Mouse (Mus musculus) CH12.LX (cell line): ENCODE measurements around the gene Rnf123. TPM values are rescaled to one million over a fixed set of nuclear protein-coding genes. Genes with fewer than 3 reads are reported as not detected.
"Not testable (repeated sequence)": the region's sequence is repeated elsewhere in the genome, so short reads cannot be mapped to it uniquely, and the experiment has no call there.

Source experiments
- DNase-seq: peaks from one replicate; pipeline ENCODE4 v3.0.0-alpha.2; 2013; ENCODE audit errors: extremely low read depth
- H3K27ac ChIP-seq: 2 replicates; pipeline ENCODE4 v1.5.1; 2012; ENCODE audit warnings: low read depth, mild to moderate bottlenecking, control low read depth, moderate library complexity; ENCODE audit not compliant: insufficient read depth
- H3K27me3 ChIP-seq: replicated peaks from 2 replicates; pipeline ENCODE3; 2012; ENCODE audit warnings: inconsistent platforms
- H3K36me3 ChIP-seq, 2 experiments: replicated peaks in 1 of 2; 2 replicates each; pipeline versions ENCODE3 to v1.6.1; 2012; ENCODE audit warnings: inconsistent platforms in 1 of 2, low read length in 1 of 2, mild to moderate bottlenecking in 1 of 2, mixed read lengths in 1 of 2, moderate library complexity in 1 of 2; ENCODE audit not compliant: control insufficient read depth in 1 of 2, insufficient read depth in 1 of 2
- H3K4me1 ChIP-seq, 2 experiments: 2 replicates each; pipeline ENCODE4 v1.6.1; 2012; ENCODE audit warnings: inconsistent platforms in 1 of 2, moderate library complexity in 1 of 2; ENCODE audit not compliant: insufficient read depth in 2 of 2, control insufficient read depth in 1 of 2
- H3K4me2 ChIP-seq: 2 replicates; pipeline ENCODE4 v1.6.1; 2012; ENCODE audit warnings: low read depth, mild to moderate bottlenecking, control low read depth; ENCODE audit not compliant: poor library complexity, insufficient read depth, severe bottlenecking
- H3K4me3 ChIP-seq, 3 experiments: fragments of 150-350 bp in 1 of 3; sonication (generic) in 1 of 3; replicated peaks in 1 of 3; 2 replicates each; pipeline versions ENCODE3 to v1.5.1; 2011 to 2012; ENCODE audit warnings: low read depth in 2 of 3, low read length in 2 of 3, mild to moderate bottlenecking in 2 of 3, moderate library complexity in 2 of 3, control low read depth in 1 of 3, improper control_type of control experiment in 1 of 3, inconsistent platforms in 1 of 3, mixed read lengths in 1 of 3; ENCODE audit not compliant: poor library complexity in 1 of 3
- H3K79me2 ChIP-seq: replicated peaks from 2 replicates; pipeline ENCODE4 v1.6.1; 2012; ENCODE audit warnings: mild to moderate bottlenecking, moderate library complexity; ENCODE audit not compliant: control insufficient read depth, poor library complexity, insufficient read depth, severe bottlenecking; ENCODE audit errors: extremely low read depth
- H3K9ac ChIP-seq: 2 replicates; pipeline ENCODE4 v1.6.1; 2012; ENCODE audit warnings: low read depth, mild to moderate bottlenecking, control low read depth, moderate library complexity; ENCODE audit not compliant: insufficient read depth
- H3K9me3 ChIP-seq: replicated peaks from 2 replicates; pipeline ENCODE3; 2012; ENCODE audit warnings: low read length, inconsistent platforms, mixed read lengths
- CHD1 ChIP-seq: IDR thresholded peaks from 2 replicates; pipeline ENCODE4 v1.6.1; 2012; ENCODE audit warnings: low read depth, low read length, improper control_type of control experiment, inconsistent platforms
- CHD2 ChIP-seq: IDR thresholded peaks from 2 replicates; pipeline ENCODE4 v1.6.1; 2011; ENCODE audit warnings: low read length, improper control_type of control experiment
- CTCF ChIP-seq, 2 experiments: IDR thresholded peaks in 1 of 2; conservative IDR thresholded peaks in 1 of 2; 2 replicates each; pipeline ENCODE4 v1.5.1; 2011 to 2012; ENCODE audit warnings: low read depth in 2 of 2, low read length in 2 of 2, improper control_type of control experiment in 1 of 2, inconsistent platforms in 1 of 2, mild to moderate bottlenecking in 1 of 2, moderate library complexity in 1 of 2
- EP300 ChIP-seq: IDR thresholded peaks from 2 replicates; pipeline ENCODE4 v1.6.1; 2011; ENCODE audit warnings: low read length, improper control_type of control experiment
- ETS1 ChIP-seq: conservative IDR thresholded peaks from 2 replicates; pipeline ENCODE4 v1.6.1; 2012; ENCODE audit warnings: low read depth, mild to moderate bottlenecking, inconsistent platforms, low read length, improper control_type of control experiment, moderate library complexity
- HCFC1 ChIP-seq: IDR thresholded peaks from 2 replicates; pipeline ENCODE4 v1.6.1; 2012; ENCODE audit warnings: low read depth, mild to moderate bottlenecking, inconsistent platforms, low read length, improper control_type of control experiment
- JUN ChIP-seq: IDR thresholded peaks from 2 replicates; pipeline ENCODE4 v1.6.1; 2011; ENCODE audit warnings: low read depth, mild to moderate bottlenecking, low read length, improper control_type of control experiment, moderate library complexity; ENCODE audit not compliant: insufficient read depth
- JUND ChIP-seq: conservative IDR thresholded peaks from 2 replicates; pipeline ENCODE4 v1.6.1; 2011; ENCODE audit warnings: low read depth, low read length, improper control_type of control experiment
- KAT2A ChIP-seq: IDR thresholded peaks from 2 replicates; pipeline ENCODE4 v1.6.1; 2012; ENCODE audit warnings: low read length, improper control_type of control experiment, inconsistent platforms; ENCODE audit not compliant: insufficient replicate concordance
- MAFK ChIP-seq: IDR thresholded peaks from 2 replicates; pipeline ENCODE4 v1.6.1; 2011; ENCODE audit warnings: low read length, improper control_type of control experiment; ENCODE audit not compliant: insufficient replicate concordance
- MAZ ChIP-seq: IDR thresholded peaks from 2 replicates; pipeline ENCODE4 v1.6.1; 2012; ENCODE audit warnings: low read depth, mild to moderate bottlenecking, inconsistent platforms, low read length, improper control_type of control experiment, moderate library complexity
- MXI1 ChIP-seq: IDR thresholded peaks from 2 replicates; pipeline ENCODE4 v1.6.1; 2011; ENCODE audit warnings: mild to moderate bottlenecking, low read depth, low read length, improper control_type of control experiment
- MYC ChIP-seq: IDR thresholded peaks from 2 replicates; pipeline ENCODE4 v1.6.1; 2011; ENCODE audit warnings: low read depth, mild to moderate bottlenecking, improper control_type of control experiment, low read length
- PAX5 ChIP-seq: IDR thresholded peaks from 2 replicates; pipeline ENCODE4 v1.6.1; 2012; ENCODE audit warnings: low read length, inconsistent platforms, mixed read lengths
- POLR2AphosphoS2 ChIP-seq: IDR thresholded peaks from 2 replicates; pipeline ENCODE4 v1.6.1; 2011; ENCODE audit warnings: low read depth, low read length, improper control_type of control experiment
- SIN3A ChIP-seq: IDR thresholded peaks from 2 replicates; pipeline ENCODE4 v1.6.1; 2012; ENCODE audit warnings: low read length, improper control_type of control experiment, inconsistent platforms
- SMC3 ChIP-seq: IDR thresholded peaks from 2 replicates; pipeline ENCODE4 v1.6.1; 2011; ENCODE audit warnings: low read depth, low read length, improper control_type of control experiment
- ZC3H11A ChIP-seq: IDR thresholded peaks from 2 replicates; pipeline ENCODE4 v1.6.1; 2012; ENCODE audit warnings: low read depth, mild to moderate bottlenecking, inconsistent platforms, low read length, improper control_type of control experiment
- ZMIZ1 ChIP-seq: IDR thresholded peaks from 2 replicates; pipeline ENCODE4 v1.6.1; 2012; ENCODE audit warnings: low read depth, mild to moderate bottlenecking, inconsistent platforms, low read length, improper control_type of control experiment
- ZNF384 ChIP-seq: IDR thresholded peaks from 2 replicates; pipeline ENCODE4 v1.6.1; 2012; ENCODE audit warnings: low read depth, low read length, improper control_type of control experiment, inconsistent platforms
- dilution Hi-C: fragments of 300-500 bp; cut with MboI; formaldehyde crosslinking; loops from 2 replicates; pipeline ENCODE4 v1.14.3; 2020; ENCODE audit warnings: low sequenced_read_pairs; ENCODE audit not compliant: extremely low pct_unique_long_range_greater_than_20kb, extremely low pct_ligation_motif_present
- in situ Hi-C: fragments of 300-500 bp; cut with MboI; formaldehyde crosslinking; loops from 3 replicates; pipeline ENCODE4 v1.14.3; 2019; ENCODE audit warnings: low sequenced_read_pairs, low pct_ligation_motif_present, low pct_unique_long_range_greater_than_20kb, mixed read lengths
- polyA plus RNA-seq: library from polyadenylated mRNA; unstranded; fragments of >175 nt; gene quantifications from 2 replicates; pipeline ENCODE4 v1.2.1, GENCODE M21; 2012; ENCODE audit warnings: low read depth; ENCODE audit not compliant: insufficient read length
- total RNA-seq, 2 experiments: library from RNA; depleted of rRNA; stranded (reverse); fragments of 300-350 nt in 1 of 2; fragments of >200 nt in 1 of 2; gene quantifications; 2 replicates each; pipeline ENCODE4 v1.2.3; 2012 to 2014

The Rnf123 gene
- total and polyA plus RNA-seq, 3 experiments = 10.0 to 50.0 (median 28.8) TPM

GRCm38 (mm10) chr9:108017127-108017526 lies 66.0 kb downstream of the Rnf123 start:
- DNase-seq = no peak
- H3K27me3 ChIP-seq = no peaks in the 10 kb centered on the region
- peaks cover 0 to 15% of the 10 kb centered on the region in 2 experiments; a peak in 2 of 4 replicates for H3K4me1 ChIP-seq
- H3K4me2 ChIP-seq = no peak overlapping the region
- H3K36me3 ChIP-seq = peaks cover 8 to 41% of the 10 kb centered on the region in 2 experiments
- TF ChIP-seq CHD2 (no peak), ZNF384 (no peak), ZC3H11A (no peak), MYC (no peak), SMC3 (no peak), SIN3A (no peak), KAT2A (no peak), CHD1 (no peak), ZMIZ1 (no peak), PAX5 (no peak), HCFC1 (no peak), MAZ (no peak), EP300 (no peak), MXI1 (no peak), JUND (no peak), MAFK (no peak), ETS1 (no peak), JUN (no peak), CTCF (conservative IDR thresholded peaks at IDR 0.05 in 1 of 2, IDR thresholded peaks at IDR 0.05 in 1 of 2; ENCODE audit: low read depth in 2 of 2, low read length in 2 of 2) (no peak), POLR2AphosphoS2 (no peak)
- no peaks in the 10 kb centered on the region for H3K9me3 ChIP-seq
- H3K79me2 ChIP-seq = peaks cover 16% of the 10 kb centered on the region
- no peak overlapping the region for H3K9ac ChIP-seq
- H3K4me3 ChIP-seq = no peak overlapping the region
- H3K27ac ChIP-seq = no peak overlapping the region
- in situ Hi-C loops (no loop called here), dilution Hi-C loops (no loop called here)

GRCm38 (mm10) chr9:108013577-108013976 lies 69.6 kb downstream of the Rnf123 start:
- dilution Hi-C loops, DNase-seq, H3K9me3 ChIP-seq, H3K27ac ChIP-seq, H3K27me3 ChIP-seq, H3K4me3 ChIP-seq, H3K4me2 ChIP-seq, in situ Hi-C loops, H3K9ac ChIP-seq: not testable (repeated sequence)
- TF ChIP-seq CTCF (conservative IDR thresholded peaks at IDR 0.05 in 1 of 2, IDR thresholded peaks at IDR 0.05 in 1 of 2; ENCODE audit: low read depth in 2 of 2, low read length in 2 of 2) (peak in 1 of 2 experiments; percentile 38; a peak in 2 of 4 replicates), SMC3 (peak; percentile 14; the same call in 1 of the 2 replicates)
- peaks cover 8 to 46% of the 10 kb centered on the region in 2 experiments for H3K36me3 ChIP-seq
- H3K79me2 ChIP-seq = peaks cover 19% of the 10 kb centered on the region
- H3K4me1 ChIP-seq = peaks cover 4 to 20% of the 10 kb centered on the region in 2 experiments; a peak in 3 of 4 replicates
